Mouse (Mus musculus) forebrain, embryonic 11.5 days (tissue): ENCODE results near the gene Gm21719. TPM values are rescaled to one million over a fixed set of nuclear protein-coding genes. Genes with fewer than 3 reads are reported as not detected.
"Not testable (repeated sequence)": the region's sequence is repeated elsewhere in the genome, so short reads cannot be mapped to it uniquely, and the experiment has no call there.

ENCODE experiments used
- ATAC-seq: fragments of 200-750 bp; cut with Nextera tagmentation; replicated peaks from 2 replicates; pipeline ENCODE4 v1.8.0; 2017; ENCODE audit warnings: moderate TSS enrichment; ENCODE audit not compliant: low FRiP score
- DNase-seq: peaks from one replicate; pipeline ENCODE4 v3.0.0-alpha.2; 2017; ENCODE audit warnings: low spot score
- H3K27ac ChIP-seq: fragments of 300-500 bp; sonication (generic); 2 replicates; pipeline ENCODE4 v1.5.1; 2014; ENCODE audit warnings: low read depth, low read length
- H3K27me3 ChIP-seq: fragments of 300-500 bp; sonication (generic); 2 replicates; pipeline ENCODE4 v1.6.1; 2014; ENCODE audit warnings: mild to moderate bottlenecking, low read length, mixed read lengths; ENCODE audit not compliant: control insufficient read depth, insufficient read depth
- H3K36me3 ChIP-seq: fragments of 300-500 bp; sonication (generic); 2 replicates; pipeline ENCODE4 v1.6.1; 2014; ENCODE audit warnings: mild to moderate bottlenecking, low read length, moderate library complexity, mixed read lengths; ENCODE audit not compliant: control insufficient read depth, insufficient read depth
- H3K4me1 ChIP-seq: fragments of 300-500 bp; sonication (generic); replicated peaks from 2 replicates; pipeline ENCODE4 v1.6.1; 2014; ENCODE audit warnings: low read length, mixed read lengths; ENCODE audit not compliant: control insufficient read depth, insufficient read depth
- H3K4me2 ChIP-seq: fragments of 300-500 bp; sonication (generic); 2 replicates; pipeline ENCODE4 v1.6.1; 2014; ENCODE audit warnings: low read depth, mild to moderate bottlenecking, low read length, moderate library complexity, mixed read lengths; ENCODE audit not compliant: severe bottlenecking
- H3K4me3 ChIP-seq: fragments of 300-500 bp; sonication (generic); 2 replicates; pipeline ENCODE4 v1.5.1; 2014; ENCODE audit warnings: low read depth, low read length
- H3K9ac ChIP-seq: fragments of 300-500 bp; sonication (generic); 2 replicates; pipeline ENCODE4 v1.6.1; 2014; ENCODE audit warnings: low read length
- H3K9me3 ChIP-seq: fragments of 300-500 bp; sonication (generic); 2 replicates; pipeline ENCODE4 v1.6.1; 2016; ENCODE audit warnings: low read length, mixed read lengths; ENCODE audit not compliant: control insufficient read depth
- WGBS: fragments of 180-500 bp; shearing (Covaris S2); extraction: QIAGEN DNeasy Blood & Tissue Kit; methylation state at CpG from one replicate; pipeline ENCODE4 v1.1.7; 2014; 5-methylcytosine and 5-hydroxymethylcytosine counted together
- polyA plus RNA-seq: library from polyadenylated mRNA; unstranded; fragments of >200 nt; fragmentation: Nextera tagmentation; extraction: Ambion mirVana; gene quantifications from 2 replicates; pipeline ENCODE4 v1.2.1, GENCODE M21; 2014

Gm21719 gene
- not detected in 2 replicates for polyA plus RNA-seq

DNA sequence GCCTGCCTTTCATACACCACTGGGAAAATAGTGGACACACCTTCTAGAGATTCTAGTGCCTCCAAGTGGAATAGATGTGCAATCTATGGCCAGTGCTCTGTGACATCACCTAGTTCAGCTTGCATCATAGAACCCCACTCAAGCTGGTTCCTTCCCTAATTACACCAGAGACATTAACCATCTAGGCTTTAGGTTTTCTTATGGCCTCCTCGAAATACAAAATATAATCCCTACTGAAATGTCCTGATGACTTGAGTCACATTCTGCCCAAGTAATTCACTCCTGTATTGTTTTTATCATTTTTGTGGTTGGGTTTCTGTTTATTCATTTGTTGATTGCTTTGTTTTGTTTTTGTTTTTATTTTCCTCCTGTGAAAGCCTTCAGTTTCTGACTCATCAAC lies at the start of gene Gm21719:
Gm21719 (minus strand) TSS at position 101 of the 400 bp plus-strand sequence.
- not testable (repeated sequence) for H3K4me2 ChIP-seq, H3K9me3 ChIP-seq, ATAC-seq, H3K27me3 ChIP-seq, H3K9ac ChIP-seq, DNase-seq, H3K4me1 ChIP-seq, H3K27ac ChIP-seq, H3K4me3 ChIP-seq, H3K36me3 ChIP-seq
- no CpG with 5 or more reads among the region's 1 CpGs for WGBS

Other genes with a start within 250 kb of the Gm21719 start
- gene Gm28919, start 99.3 kb downstream of the Gm21719 start, polyA plus RNA-seq, result not detected in 2 replicates
- gene Gm20830, start 235.4 kb upstream of the Gm21719 start, polyA plus RNA-seq, result not detected in 2 replicates